Mouse (Mus musculus): ENCODE results near the gene Crebzf.

Gene Crebzf

GRCm38 (mm10) chr7:90442518-90443080 is at the start of gene Crebzf:
Gene Crebzf (plus strand): TSS chr7:90442729.
- CTCF ChIA-PET, result interaction anchor here (1.3 kb wide), 1 partner anchor 16 kb away, joined by 4 read pairs; no protein-coding TSS in a partner anchor

DNA sequence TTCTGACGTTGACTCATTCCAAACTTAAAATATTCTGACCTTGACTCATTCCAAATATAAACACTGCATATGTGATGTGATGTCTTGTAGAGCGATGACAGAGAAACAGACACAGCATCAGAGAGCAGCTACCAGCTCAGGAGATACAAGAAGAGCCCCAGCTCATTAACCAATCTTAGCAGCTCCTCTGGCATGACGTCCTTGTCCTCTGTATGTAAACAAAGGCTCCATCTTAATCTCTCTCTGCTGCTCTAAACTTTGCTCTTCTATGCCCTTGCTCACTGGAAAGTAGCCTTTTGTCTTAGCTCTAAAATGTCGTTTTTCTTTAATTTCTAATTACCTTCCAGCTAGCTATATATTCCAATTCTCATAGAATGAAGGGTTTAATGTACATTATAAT is 47.5 kb upstream of the Crebzf start:
- CTCF ChIA-PET, result no interaction called here

DNA sequence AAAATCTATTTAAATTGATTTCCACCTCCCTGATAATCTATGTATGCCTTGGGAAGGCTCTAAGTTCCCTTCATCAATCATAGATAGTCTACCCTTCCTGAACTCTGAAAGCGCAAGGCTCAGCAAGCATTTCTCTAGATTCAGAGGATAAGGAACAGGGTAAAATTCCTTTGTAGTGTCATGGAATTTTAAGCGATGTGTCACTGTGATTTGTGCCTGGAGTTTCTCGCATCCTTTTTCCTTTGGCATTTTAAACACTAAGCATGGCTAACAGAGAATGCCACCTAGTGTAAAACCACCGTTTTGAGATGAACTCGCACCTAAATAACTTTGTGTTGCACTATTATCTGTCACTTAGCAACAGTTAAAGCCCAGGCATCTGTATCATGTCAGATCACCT is 46.6 kb upstream of the Crebzf start:
- CTCF ChIA-PET, result no interaction called here

GRCm38 (mm10) chr7:90409934-90410333 is 32.6 kb upstream of the Crebzf start:
- CTCF ChIA-PET, result no interaction called here

GRCm38 (mm10) chr7:90426020-90427001 is 16.2 kb upstream of the Crebzf start, which contains the start of gene Ccdc89:
Gene Ccdc89 (plus strand): TSS chr7:90426577.
- CTCF ChIA-PET, result interaction anchor here (0.6 kb wide), 1 partner anchor 424 kb away, joined by 3 read pairs; no protein-coding TSS in a partner anchor

DNA sequence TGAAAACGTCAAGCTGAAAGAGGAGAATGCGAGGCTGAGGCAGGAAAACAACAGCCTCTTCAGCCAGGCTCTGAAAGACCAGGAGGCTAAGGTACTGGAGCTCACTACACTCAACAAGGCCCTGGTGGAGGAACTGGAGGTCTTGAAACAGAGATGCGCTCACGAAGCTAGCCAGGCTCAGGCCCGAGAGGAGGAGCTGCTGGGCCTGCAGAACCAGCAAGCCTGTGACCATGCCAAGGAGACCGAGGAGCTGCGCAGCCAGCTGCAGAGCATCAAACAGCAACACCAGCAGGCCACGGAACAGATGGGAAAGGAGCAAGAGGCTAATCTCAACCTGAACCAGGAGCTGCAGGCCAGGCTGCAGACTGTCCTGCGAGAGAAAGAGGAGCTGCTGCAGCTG is 15.5 kb upstream of the Crebzf start:
- CTCF ChIA-PET, result interaction anchor here (0.6 kb wide), 1 partner anchor 425 kb away, joined by 3 read pairs; no protein-coding TSS in a partner anchor

DNA sequence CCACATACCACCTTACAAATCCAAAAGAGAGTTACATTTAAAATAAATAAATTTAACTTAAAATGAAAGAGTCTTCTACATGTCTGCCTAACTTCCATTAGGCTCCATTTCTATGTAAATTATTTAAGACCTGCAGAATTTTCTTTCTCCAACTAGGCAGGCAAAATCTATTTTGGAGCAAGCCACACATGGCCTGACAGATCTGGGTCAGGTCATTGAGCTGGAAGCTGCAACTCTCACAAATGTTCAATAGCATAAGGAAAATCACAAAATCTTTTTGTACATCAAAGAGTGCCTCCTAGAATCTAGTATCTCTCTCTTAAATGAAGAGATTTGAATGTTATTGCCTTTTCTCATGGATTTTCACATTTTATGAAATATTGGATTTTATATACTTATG is 10.3 kb upstream of the Crebzf start:
- CTCF ChIA-PET, result no interaction called here

- CTCF ChIA-PET, result interaction anchor here (0.8 kb wide), 1 partner anchor 20 kb away, joined by 11 read pairs; no protein-coding TSS in a partner anchor
Measured at GRCm38 (mm10) chr7:90440044-90440443, 2.5 kb upstream of the Crebzf start.

GRCm38 (mm10) chr7:90442070-90442469 is 459 bp upstream of the Crebzf start:
- CTCF ChIA-PET, result interaction anchor here (0.6 kb wide), 1 partner anchor 139 kb away, joined by 4 read pairs; no protein-coding TSS in a partner anchor

DNA sequence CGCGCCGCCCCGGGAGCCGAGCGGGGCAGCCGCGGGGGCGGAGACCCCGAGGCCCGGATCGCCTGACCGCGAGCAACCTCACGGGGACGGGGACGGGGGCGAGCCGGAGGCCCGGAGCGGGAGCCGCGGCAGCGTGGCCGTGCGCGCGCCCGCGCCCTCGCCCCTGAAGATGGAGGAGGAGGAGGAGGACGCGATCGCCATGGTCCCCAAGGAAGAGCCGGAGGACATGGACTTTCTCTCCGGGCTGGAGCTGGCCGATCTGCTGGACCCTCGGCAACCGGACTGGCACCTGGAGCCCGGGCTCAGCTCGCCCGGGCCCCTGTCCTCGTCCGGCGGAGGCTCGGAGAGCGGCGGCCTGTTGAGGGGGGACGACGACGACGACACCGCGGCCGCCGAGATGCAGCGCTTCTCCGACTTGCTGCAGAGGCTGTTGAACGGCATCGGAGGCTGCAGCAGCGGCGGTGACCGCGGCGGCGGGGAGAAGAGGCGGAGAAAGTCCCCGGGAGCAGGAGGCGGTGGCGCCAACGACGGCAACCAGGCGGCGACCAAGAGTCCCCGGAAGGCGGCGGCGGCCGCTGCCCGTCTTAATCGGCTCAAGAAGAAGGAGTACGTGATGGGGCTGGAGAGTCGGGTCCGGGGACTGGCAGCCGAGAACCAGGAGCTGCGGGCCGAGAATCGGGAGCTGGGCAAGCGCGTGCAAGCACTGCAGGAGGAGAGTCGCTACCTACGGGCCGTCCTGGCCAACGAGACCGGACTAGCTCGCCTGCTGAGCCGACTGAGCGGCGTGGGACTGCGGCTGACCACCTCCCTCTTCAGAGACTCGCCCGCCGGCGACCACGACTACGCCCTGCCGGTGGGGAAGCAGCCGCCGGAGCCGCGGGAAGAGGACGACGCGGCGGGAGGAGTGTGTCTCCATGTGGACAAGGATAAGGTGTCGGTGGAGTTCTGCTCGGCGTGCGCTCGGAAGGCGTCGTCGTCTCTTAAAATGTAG is 867 bp downstream of the Crebzf start:
- CTCF ChIA-PET, result interaction anchor here (1.3 kb wide), 1 partner anchor 15 kb away, joined by 4 read pairs; no protein-coding TSS in a partner anchor

DNA sequence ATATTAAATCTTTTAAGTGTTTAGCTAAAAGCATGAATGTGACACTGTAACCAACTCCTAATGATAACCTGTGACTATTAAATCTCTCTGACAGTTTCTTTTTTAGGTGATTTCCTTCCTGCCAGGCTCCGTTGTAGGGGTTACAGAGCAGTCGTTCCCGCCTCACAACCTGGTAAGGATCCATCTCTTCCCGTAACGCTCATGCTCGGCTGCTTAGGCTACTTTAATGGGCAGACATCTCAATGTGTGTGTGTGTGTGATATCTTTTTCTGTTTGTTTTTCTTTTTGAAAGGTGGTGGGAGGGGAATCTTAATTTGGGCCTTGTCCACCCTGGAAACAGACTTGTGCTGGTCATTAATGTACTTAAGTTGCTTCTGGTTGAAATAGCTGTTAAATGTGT is 1.7 kb downstream of the Crebzf start:
- CTCF ChIA-PET, result interaction anchor here (1.3 kb wide), 1 partner anchor 15 kb away, joined by 4 read pairs; no protein-coding TSS in a partner anchor

- CTCF ChIA-PET, result no interaction called here
Measured at GRCm38 (mm10) chr7:90456149-90456844, 13.8 kb downstream of the Crebzf start.

GRCm38 (mm10) chr7:90456845-90457468 is 14.4 kb downstream of the Crebzf start, which contains the start of gene Tmem126a:
Gene Tmem126a (minus strand): TSS chr7:90457229.
- CTCF ChIA-PET, result no interaction called here

- CTCF ChIA-PET, result no interaction called here
Measured at GRCm38 (mm10) chr7:90457517-90457916, 15.0 kb downstream of the Crebzf start.

- CTCF ChIA-PET, result interaction anchor here (0.8 kb wide), 1 partner anchor 20 kb away, joined by 11 read pairs; no protein-coding TSS in a partner anchor
Measured at GRCm38 (mm10) chr7:90460330-90460729, 17.8 kb downstream of the Crebzf start.

- CTCF ChIA-PET, result no interaction called here
Measured at GRCm38 (mm10) chr7:90460930-90461329, 18.4 kb downstream of the Crebzf start.

DNA sequence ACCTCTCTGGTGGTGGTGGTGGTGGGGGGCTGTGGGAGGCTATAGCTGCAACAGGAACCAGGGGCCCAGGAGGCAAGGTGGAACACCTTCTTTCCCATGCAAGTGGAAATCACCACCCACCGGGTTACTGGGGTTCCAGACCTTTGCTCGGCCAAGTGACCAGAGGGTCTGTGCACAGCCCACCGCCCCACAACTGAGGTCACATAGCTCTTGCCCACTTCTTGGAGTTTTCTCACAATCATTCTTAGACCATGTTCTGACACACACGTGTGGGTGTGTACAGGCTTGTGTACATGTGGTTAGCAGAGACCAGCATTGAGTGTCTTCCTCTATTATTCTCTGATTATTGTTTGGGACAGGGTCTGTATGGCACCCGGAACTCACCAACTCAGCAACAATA is 18.9 kb downstream of the Crebzf start:
- CTCF ChIA-PET, result interaction anchor here (1.0 kb wide), 1 partner anchor 11 kb away, joined by 4 read pairs; no protein-coding TSS in a partner anchor

GRCm38 (mm10) chr7:90473511-90473910 is 31.0 kb downstream of the Crebzf start:
- CTCF ChIA-PET, result no interaction called here

DNA sequence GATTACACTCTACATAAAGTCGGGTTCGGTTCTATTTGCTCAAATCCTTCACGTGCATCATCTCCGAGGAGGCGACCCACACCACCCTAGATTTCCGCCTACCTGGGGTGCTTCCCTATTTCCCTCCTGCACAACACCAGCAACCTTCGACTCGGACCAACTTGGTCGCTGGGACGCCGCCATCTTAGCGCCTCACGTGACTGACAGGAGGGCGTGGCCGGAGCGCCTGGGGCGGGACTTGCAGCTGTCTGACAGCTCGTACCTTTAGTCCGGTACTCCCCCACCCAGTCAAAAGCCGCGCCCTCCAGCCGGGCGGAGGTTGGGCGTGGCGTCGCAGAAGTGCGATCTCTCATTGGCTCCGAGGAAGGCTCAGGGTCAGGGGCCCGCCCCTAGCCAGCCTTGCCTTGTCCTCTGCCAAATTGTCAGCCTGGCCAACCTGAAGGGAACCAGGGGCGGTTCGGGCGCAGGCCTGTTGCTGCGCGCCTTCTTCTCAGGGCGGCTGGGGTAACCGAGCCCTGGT is 33.3 kb downstream of the Crebzf start, which contains the start of gene Tmem126b:
Gene Tmem126b, minus strand, starts transcription at position 209 of the 520 bp plus-strand sequence.
- CTCF ChIA-PET, result no interaction called here
